Mouse (Mus musculus): Measurements from ENCODE around the gene Pih1d1.
"Not testable (repeated sequence)": the region's sequence is repeated elsewhere in the genome, so short reads cannot be mapped to it uniquely, and the experiment has no call there.

The Pih1d1 gene

DNA sequence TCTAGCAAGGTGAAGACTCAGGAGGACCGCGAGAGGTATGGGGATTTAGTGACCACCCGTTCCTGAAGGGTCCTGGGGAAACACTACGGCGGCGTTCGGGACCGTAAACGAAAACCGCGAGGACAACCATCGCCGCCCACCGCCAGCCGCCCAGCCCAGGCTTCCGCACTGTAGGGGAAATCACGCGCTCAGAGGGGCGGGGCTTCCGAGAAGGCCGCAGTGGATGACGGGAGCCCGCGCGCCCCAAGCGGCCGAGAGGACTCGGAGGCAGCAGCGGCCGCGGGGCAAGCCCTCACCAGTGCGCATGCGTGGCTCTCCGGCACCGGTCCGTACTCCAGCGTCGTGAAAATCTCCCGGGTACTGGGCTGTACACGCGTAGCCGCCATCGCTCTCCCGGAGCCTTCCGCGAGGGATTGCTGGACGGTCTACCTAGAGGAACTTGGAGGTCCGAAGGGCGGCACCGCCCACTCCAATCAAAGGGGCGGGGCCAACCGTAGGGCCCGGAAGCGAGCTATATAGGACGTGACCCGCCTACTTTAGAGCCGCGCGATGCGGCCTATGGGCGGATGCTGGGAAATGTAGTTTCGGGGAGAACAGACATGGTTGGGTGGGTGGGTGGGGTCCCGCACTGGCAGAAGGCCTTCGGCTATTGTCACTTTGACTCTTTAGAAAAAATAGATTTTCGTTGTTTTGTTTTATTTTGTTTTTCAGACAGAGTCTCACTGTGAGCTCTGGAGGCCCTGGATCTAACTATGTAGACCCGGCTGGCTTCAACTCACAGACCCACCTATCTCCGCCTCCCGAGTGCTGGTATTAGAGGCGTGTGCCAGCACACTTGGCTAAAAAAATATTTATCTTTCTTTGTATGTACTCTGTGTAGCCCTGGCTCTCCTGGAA is at the start of gene Pih1d1, which contains the start of gene Aldh16a1:
Pih1d1 (plus strand) TSS at position 208 of the 897 bp plus-strand sequence.
Aldh16a1 (minus strand) TSS at position 489 of the 897 bp plus-strand sequence.
- peak; percentile 91 for DNase-seq (ENCODE audit: low spot score)

DNA sequence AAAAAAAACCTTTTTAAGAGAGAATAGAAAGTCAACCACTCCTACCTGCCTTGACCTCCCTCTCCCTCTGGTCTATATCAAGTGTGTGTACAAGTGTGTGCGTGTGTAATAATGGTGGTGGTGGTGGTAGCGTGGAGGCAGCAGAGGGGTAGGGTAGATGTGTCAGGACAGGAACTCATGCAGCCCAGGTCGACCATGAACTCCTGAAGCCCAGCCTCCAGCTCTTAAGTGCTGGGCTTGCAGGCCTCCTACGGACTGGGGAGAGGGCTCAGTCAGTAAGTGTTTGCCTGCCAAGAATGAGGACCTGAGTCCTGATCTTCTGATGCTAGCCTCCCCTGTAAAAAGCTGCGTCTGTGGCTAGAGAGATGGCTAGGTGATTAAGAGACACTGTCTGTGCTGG is 49.2 kb upstream of the Pih1d1 start:
- DNase-seq (ENCODE audit: low spot score), result no peak

DNA sequence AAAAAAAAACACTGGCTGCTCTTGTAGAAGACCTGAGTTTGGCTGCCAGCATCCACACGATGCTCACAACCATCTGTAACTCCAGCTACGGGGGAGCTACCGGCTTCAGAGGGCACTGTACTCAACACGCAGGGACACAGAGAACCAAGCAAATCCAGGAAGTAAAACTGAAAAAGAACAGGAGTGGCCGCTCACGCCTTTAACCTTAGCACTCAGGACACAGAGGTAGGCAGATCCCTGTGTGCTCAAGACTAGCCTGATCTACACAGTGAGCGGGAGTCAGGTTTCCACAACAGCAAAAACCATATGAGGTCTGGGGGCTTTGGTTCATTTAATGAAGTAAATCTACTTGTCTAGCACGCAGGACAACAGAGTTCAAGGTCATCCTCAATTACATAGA is 48.6 kb upstream of the Pih1d1 start:
- no peak for DNase-seq (ENCODE audit: low spot score)

DNA sequence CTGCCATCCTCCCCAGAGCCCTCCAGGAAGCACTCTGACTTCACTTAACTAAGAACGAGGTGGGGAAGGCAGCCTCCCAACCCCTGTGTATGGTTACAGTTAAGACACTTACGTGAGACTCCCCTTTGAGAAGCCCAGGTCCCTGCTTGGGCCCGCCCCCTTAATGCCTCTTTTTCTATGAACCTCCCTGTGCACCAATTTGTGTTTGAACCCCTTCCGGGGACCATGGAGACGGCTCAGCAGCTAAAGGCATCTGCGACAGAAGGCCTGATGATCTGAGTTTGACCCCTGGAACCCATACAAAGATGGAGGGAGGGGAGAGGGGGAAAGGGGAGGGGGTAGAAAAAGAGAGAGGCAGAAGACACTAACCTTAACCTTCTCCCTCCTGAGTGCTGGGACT is 47.7 kb upstream of the Pih1d1 start:
- no peak for DNase-seq (ENCODE audit: low spot score)

DNA sequence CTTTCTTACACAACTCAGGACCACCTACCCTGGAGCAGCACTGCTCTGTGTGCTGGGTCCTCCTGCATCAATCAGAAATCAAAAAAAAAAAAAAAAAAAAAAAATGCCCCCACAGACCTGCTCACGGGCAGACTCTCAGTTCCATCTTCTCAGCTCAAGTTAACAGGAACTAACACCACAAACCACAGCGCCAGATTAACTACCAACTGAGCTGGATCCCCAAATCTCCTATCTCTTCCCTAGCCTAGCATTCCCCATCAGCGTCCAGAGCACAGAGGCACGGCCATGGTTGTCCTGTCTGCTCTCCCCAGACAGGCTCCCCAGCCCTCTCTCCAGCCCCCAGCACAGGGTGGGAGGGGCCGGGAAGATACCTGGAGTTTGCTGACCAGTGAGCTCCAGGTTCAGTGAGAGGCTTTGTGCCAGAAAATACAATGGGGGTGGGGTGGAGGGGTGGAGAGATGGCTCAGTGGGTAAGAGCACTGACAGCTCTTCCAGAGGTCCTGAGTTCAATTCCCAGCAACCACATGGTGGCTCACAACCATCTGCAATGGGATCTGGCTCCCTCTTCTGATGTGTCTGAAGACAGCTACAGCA is 47.0 kb upstream of the Pih1d1 start:
- DNase-seq (ENCODE audit: low spot score), result no peak

DNA sequence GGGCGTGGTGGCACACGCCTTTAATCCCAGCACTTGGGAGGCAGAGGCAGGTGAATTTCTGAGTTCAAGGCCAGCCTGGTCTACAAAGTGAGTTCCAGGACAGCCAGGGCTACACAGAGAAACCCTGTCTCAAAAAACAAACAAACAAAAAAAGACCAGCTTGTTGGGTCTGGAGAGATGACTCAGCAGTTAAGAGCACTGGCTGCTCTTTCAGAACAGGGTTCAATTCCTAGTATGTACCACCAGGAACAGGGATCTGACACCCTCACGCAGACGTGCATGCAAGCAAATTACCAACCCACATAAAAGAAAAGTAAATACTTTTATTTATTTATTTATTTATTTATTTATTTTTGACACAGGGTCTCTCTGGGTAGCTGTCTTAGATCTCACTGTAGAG is 44.0 kb upstream of the Pih1d1 start:
- DNase-seq (ENCODE audit: low spot score), result not testable (repeated sequence)

DNA sequence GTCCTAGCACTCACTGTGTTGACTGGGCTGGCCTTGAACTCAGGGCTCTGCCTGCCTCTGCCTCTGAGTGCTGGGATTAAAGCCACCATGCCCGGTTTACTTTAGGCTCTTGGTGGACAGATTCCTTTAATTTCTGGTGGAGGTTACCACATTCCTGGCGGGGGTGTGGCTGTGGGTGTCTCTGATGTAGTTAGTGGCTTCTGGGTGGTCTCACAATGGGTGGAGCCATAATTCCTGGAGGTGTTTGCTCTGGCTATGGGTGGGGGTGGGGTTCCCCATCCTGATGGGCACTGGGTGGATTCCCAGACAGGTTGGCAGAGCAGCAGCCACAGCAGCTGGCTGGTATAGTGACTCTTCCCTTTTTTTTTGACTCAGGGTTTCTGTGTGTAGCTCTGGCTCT is 42.2 kb upstream of the Pih1d1 start:
- DNase-seq (ENCODE audit: low spot score), result no peak

DNA sequence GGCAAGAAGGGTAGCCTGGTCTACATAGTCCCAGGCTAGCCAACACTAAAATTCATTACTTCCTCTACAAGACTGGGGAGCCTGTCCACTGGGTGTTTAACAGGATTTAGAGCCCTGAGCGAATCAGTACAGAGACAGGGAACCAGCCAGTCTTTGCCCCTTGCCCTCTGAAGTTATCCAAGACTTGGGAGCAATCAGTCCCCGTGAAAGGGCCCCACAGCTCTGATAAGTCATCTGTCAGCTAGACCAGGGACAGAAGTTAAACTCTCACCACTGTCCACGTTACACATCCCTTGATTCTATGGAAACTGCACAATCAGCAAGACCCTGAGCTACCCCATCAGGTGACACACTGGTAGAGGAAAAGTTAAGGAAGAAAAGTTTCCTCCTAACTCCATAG is 41.6 kb upstream of the Pih1d1 start:
- DNase-seq (ENCODE audit: low spot score), result no peak

DNA sequence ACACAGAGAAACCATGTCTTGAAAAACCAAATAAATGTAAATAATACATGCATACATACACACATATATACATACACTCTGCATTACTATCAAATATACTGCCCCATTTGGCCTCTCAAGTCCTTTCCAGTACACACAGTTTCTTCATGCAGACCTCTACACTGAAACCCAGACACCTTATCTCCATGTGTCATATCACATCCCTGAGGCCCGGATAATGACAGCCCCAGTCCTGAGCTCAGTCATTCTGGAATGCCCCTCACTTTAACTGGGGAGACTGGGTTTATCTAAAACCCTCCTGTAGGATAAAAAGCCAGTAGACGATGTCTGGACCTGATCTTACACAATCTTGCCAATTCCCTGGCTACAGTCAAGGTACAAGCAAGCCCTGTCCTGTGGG is 40.6 kb upstream of the Pih1d1 start:
- no peak for DNase-seq (ENCODE audit: low spot score)

DNA sequence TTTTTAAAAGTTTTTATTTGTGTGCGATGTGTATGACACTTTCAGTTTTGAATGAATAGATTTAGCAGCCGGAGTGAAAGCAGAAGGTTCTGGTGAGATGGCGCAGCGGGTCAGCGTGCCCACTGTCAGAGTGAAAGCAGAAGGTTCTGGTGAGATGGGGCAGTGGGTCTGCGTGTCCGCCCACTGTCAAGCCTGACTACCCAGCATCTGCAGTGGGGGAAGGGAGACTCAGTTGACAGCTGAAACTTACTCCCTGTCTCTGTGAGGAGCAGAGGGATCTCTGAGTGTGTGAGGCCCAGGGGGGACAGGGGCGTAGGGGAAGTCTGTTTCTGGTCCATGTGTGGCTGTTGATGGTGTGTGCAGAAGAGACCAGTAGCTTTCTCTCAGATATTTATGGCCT is 36.5 kb upstream of the Pih1d1 start:
- DNase-seq (ENCODE audit: low spot score), result no peak

DNA sequence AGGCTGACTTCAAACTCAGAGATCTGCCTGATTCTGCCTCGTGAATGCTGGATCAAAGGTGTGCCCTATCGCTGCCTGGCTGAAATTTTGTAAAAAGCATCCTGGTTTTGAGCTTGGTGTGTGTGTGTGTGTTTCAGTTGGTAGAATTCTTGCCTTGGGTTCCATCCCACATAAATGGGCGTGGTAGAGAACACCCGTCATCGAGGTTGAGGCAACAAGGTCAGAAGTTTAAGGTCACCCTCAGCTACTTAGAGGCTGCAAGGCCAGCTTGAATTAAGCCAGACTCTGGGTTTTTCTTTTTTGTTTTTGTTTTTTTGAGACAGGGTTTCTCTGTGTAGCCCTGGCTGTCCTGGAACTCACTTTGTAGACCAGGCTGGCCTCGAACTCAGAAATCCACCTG is 35.8 kb upstream of the Pih1d1 start:
- DNase-seq (ENCODE audit: low spot score), result no peak

DNA sequence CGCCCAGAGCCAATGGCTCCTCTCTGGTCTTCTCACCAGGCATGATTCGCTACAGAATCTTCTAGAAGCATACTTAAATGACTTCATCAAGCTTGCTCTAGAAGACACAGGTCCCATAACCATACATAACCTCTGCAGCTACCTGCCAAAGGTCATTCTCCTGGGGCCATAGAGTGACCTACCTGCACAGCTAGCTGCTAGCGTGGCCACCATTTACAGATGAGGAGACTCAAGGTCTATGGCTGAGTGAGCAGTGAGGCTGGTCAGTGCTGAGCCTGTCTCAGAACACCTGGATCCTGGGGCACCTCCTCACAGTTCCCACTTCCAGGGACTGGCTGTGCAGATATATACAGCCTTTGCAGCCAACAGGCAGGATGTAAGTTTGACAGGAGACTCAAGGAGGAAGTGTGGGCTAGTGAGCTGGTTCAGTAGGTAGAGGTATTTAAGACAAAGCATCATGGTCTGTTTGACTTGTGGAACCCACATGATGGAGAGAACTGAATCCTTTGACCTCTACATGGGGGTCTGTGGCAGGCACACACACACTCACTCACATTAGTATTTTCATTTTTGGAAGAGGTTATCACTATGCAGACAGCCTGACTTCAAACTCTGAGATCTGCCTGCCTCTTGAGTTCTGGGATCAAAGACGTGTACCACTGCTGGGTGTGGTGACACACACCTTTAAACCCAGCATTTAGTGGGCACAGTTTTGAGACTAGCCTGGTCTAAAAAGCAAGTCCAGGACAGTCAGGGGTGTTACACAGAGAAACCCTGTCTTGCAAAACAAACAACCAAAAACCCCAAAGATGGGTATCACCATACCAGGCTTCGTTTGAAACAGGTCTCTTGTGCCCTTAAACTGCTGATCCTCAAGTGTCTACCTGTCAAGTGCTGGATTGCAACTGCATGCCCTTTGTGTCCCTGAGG is 34.1 kb upstream of the Pih1d1 start:
- no peak for DNase-seq (ENCODE audit: low spot score)

DNA sequence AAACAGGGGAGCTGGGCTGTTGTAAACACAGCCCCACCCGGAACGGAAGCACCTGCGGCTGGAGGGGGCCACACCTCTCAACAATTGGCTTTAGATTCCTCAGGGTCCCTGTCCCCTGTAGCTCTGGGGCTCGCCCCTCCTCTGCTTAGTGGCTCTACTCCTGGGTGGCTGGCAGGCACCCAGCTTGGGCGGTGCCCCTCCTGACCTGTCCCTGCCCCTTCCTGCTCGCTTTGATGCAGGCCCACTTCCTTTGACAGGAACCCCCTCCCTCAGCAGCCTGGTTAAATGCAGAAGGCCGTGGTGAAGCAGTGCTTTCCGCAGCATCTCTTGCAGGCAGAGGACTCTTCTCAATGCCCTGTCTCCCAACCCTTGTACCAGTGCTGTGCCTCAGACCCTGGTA is 32.7 kb upstream of the Pih1d1 start:
- no peak for DNase-seq (ENCODE audit: low spot score)

DNA sequence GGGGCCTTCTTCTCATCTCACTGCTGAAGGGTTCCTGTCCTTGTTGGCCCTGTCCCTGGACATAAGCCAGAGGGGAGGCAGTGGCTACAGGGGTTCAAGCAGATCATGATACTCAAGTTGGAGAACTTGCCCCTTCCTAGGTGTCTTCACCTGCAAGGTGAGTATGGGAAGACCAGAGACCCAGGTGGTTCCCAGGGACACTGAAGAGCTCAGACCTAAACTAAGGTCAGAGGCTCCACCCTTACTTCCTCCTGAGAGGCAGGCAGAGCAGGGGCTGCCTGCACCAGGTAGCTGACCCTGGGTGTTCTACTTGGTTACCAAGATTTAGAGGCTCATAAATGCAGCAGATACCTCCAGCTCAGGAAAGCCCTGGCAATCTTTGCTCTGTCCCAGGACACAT is 32.1 kb upstream of the Pih1d1 start:
- no peak for DNase-seq (ENCODE audit: low spot score)

DNA sequence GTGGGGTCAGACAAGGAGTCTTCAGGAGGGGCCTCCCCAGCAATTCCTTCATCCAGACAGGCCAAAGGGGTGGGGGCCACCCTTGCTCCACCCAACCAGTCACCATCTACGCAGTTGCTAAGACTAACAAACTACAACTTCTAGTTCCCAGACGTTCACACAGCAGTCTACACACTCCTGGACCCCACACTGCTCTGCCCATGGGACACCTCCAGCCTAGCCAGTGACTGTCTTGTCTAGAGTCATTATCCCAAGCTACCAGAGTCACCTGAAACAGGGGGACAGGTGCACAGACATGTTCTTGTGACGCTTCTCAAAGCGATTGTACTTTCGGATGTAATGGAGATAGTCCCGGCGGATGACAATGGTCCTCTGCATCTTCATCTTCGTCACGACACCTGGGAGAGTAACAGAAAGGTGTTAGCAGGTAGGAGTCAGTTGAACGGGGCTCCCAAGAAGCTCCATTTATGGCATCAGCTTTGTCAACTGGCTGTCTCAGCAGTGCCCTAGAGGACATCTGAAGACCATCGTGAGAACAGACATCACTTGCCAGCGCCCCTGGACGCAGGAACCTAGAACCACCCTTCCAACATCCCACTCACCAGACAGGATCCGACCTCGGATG is 31.4 kb upstream of the Pih1d1 start:
- no peak for DNase-seq (ENCODE audit: low spot score)

DNA sequence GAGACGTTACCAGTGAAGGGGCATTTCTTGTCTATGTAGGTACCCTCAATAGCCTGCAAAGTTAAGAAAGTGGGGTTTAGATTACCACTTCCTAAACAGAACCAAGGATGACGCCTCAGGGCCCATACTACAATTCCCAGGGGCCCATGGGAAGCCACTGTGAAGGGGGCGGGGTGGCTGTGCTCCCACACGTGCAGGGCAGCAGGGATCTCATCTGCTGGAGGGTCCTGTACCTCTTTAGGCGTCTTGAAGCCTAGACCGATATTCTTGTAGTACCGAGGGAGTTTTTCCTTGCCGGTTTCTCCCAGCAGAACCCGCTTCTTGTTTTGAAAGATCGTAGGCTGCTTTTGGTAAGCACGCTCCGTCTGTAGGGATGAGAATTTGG is 30.9 kb upstream of the Pih1d1 start:
- no peak for DNase-seq (ENCODE audit: low spot score)

DNA sequence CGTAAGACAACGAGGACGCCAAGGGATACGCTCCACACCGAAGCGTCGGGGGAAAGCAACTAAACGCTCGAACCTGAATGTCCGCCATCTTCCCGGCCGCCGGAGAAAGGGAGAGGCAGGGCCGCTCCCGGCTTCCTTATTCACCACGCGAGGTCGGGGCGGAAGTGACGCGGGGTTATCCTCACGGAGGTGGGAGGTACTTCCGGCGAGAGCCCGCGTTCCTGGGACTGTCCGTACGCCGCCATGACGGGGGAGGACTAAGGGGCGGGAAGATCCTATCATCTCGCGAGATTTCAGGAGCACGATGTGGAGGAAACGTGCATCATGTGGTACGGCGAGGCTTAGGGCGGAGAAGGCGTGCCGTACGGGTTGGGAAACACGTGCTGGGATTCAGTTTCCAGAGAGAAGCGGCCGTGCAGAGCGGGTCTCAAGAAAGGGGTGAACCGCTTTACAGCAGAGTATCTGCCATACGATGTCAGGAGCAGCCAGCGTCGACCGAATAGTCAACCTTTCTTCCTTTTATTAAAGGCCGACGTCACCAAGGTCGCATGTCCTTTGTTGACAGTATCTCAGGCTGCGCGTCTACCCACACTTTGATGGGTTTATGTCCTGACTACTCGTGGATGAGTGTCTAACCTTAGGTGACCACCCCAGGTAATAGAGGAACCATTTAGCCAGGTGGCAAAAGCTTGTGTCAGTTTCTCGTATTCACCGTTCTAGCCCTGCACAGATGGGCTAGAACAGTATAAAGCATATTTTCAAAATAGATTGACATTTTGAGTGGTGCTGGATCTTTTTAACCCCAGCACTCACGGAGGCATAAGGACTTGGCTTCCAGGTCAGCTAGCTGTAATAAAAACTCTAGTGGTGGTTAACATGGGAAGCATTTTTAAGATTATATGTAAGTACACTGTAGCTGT is 29.6 kb upstream of the Pih1d1 start, which contains the start of gene Rps11:
Rps11 (minus strand) TSS at position 216 of the 920 bp plus-strand sequence.
- DNase-seq (ENCODE audit: low spot score), result peak; percentile 98

DNA sequence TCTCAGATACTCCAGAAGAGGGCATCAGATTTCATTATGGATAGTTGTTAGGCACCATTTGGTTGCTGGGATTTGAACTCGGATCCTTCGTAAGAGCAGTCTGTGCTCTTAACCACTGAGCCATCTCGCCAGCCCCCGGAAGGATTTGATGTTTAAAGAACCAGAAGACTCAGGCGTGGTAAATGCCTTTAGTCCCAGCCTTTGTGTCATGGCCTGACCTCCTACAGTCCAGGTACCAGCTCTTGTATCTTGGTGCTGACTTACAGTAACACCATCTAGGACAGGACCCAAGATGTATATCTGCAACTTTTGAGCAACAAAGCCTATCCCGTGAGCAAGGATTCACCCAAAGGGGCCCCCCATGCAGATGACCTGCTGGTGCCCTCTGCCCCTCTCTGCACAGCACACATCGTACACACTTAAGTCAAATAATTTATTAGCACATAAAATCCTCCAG is 28.9 kb upstream of the Pih1d1 start:
- DNase-seq (ENCODE audit: low spot score), result no peak

DNA sequence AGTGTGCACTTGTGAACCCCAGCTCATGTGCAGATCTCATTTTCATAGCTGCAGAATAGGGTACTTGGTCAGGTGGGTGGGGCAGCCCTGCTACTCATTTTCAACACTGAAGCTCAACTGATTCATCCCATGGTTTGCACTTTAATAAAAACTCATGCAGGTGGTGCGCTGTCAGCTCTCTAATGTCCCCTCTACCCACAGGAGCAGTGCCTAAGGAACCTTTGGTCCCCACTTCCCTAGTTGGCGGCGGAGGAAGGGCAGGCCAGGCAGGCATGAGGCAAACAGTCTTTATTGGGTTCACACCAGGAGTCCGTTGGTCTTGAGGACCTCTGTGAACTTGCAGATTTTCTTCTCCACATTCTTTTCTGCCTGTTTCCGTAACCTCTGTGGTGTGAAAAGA is 28.5 kb upstream of the Pih1d1 start:
- not testable (repeated sequence) for DNase-seq (ENCODE audit: low spot score)

DNA sequence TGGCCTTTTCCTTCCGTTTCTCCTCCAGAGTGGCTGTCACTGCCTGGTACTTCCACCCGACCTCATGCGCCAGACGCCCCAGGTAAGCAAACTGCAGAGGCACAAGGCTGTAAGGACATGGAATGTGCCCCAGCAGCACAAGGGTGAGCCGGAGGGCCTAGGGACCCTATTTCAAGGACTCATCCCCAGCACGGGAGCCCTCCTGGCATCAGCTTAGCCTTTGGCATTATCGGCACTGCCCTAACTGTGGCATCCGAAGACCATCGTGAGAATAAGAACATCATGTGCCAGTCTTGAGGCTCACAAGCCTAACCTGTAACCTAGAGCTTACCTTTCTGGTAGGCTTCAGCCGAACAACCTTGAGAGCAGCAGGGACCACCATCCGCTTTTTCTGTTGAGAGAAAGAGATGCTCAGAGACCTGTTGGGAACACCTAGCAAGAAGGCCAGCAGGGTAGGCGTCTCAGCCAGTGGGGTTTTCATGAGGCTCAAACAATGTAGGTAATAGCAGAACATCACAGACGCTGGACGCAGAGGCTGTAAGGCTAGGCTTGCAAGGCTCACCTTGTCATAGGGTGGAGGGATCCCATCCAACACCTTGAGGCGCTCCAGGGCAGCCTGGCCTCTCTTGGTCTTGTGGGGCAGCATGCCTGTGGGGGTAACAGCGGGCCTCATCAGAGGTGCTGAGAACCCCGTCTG is 27.8 kb upstream of the Pih1d1 start:
- no peak for DNase-seq (ENCODE audit: low spot score)

Measured in urinary bladder, postnatal 10 days (tissue).